Mouse (Mus musculus): ENCODE measurements around the gene Trpm1.
"Not testable (repeated sequence)": the region's sequence is repeated elsewhere in the genome, so short reads cannot be mapped to it uniquely, and the experiment has no call there.

Gene Trpm1

DNA sequence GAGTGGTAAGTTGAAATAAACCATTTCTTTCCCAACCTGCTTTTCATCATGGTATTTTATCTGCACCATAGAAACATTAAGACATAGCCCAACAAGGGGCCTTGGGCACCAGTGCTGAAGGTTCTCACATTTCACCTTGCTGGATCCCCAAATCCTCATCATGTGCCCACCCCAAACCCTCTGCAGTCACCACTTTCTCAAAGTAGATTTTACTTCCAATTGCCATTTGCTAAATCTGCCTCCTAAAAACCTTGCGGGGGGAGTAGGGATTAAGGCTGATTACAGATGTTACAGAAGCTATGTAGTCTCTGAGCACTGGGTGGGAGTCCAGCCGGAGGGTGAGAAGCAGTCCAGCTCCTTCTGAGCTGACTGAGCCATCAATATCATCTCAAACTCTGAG lies at the start of gene Trpm1:
TSS of gene Trpm1 (plus strand) at position 301 of the 400 bp plus-strand sequence.
- no peak for DNase-seq

DNA sequence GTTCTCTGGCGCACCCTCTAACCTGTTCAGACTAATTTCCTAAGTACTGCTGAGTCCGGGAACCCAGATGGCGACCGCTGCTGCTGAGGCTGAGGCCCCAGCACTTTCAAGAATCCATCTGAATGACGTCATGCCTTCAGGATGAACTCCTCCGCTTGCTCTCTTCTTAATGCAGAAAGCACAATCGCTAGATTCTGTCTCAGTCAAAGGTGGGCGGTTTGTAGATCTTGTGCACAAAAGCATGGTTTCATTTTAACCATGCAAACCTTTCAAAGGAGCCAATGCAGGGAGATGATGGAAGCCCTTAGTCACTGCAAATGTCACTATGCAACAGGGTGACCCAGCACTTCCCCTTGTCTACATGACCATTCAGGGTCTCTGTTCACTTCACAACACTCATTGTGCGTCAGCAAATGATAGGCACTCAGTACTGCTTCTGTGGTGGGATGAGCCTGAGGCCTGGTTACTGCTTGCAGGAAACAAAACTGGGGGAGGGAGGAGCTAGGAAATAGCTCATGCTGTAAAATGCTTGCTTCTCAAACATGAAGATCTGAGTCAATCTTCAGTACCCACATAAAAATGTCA lies 31.4 kb upstream of the Trpm1 start:
- DNase-seq: no peak

DNA sequence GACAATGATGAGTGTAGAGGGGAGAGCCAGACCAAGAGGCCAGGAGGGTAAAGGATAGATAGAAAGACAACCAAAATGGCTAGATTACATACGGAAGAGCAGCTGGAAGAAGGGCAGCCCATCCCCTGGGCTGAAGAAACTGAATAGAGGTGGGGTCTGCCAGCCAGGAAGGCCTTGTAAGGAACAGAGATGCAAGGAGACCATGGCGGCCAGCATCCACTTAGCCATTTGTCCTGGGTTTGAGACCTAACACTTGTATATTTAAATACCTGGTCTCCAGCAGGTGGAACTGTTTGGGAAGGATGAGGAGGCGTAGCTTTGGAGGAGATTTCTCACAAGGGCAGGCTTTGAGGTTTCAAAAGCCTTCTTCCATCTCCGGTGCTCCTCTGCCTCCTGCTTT lies 29.9 kb upstream of the Trpm1 start:
- no peak for DNase-seq

DNA sequence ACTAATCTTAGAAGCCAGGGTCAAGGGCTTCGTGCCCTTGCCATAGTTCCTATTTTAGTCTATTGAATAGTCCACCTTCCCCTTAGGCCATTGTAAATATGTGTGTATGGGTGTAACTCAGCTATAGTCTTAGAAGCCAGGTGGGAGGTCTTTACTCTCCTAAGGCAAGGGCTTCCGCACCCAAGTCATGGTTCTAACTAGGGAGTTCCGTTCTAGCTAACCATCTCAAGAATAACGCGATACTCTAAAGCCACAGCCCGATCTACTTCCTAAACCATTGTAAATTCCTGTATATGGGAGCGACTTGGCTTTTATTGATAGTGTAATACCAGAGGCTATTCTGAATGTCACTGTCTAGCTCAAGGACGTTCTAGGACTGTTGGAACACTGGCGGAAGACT lies 27.6 kb upstream of the Trpm1 start:
- DNase-seq: not testable (repeated sequence)

DNA sequence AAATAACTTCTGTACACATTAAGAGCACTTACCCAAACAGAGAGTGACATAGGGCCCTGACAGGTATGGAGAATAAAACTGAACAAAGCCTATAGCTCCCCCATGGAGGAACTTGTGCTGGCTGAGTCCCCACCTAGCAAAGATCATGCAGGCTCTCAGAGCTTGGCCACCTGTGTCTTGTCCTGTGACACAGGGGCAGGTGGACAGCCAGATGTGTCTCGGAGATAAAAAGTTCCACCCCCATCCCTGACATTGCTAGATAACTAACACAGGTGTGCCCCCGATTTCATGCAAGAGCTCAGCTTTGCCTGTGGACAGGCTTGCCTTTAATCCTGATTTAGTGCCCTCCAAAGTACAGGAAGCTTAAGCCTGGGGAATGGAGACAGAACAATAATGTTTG lies 13.8 kb upstream of the Trpm1 start:
- no peak for DNase-seq

DNA sequence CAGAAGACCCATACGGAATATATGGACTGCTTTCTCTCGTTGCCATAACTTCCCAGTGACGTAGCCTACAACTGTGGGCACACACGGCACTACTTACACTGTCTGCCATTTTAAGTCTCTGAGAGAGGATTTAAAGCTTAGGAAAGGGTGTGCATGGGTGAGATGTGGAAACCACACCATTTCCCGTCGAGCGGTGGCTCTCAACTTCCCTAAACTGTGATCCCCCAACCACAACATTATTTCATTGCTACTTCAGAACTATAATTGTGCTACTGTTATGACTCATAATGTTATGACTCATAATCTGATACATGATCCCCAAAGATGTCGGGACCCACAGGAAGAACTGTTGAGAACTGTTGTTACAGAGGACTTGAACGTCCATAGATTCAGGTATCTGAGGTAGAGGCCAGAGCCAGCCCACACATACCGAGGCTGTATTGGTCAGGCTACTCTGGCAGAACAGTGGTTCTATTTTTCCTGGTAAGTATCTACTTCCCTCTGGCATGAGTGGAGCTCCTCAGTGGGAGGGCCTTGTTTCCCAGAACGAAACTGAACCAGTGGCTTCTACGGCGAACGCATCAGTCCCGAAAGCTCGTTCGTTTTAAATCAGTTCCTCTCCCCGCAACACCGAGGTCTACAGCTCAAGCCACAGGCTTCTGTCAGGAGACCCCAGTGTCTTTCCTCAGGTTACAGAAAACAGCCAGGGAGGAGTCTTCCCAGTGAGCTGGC lies 12.2 kb upstream of the Trpm1 start:
- no peak for DNase-seq

DNA sequence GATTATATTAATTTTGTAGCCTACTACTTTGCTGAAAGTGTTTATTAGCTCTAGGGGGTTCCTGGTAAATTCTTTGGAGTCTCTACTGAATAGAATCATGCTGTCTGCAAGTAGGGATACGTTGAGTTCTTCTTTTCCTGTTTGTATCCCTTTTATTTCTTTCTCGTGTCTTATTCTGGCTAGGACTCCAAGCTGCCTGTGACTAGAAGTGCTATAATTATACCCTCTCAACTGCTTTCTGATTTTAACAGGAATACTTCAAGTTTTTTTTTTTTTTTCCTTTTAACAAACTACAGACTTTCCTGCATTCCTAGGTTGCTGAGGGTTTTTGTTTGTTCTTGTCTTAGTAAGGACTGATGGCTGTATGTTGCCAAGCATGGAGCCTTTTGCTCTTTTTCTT lies 4.3 kb upstream of the Trpm1 start:
- no peak for DNase-seq

- no peak for DNase-seq
These were observed 3.9 kb upstream of the Trpm1 start for GRCm38 (mm10) chr7:64149747-64150146.

- DNase-seq: no peak
These were observed 3.1 kb upstream of the Trpm1 start for GRCm38 (mm10) chr7:64150436-64151080.

DNA sequence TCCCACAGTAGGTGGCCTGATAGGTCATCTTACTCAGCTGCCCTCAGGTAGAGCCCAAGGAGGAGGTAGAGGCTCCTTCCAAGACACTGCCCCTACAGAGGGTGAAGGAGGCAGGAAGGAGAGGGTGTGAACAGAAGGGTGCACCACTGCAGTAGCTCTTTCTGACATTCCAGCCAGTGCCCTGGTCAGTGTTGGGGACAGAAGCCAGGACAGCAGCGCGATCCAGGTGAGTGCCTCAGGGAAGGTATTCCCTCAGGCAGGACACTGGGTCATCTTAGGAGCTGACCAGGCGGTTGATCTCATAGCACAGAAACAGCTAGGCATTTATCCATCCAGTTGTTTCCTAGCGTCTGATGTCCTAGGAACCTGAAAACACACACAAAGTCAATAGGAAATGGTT lies 1.6 kb downstream of the Trpm1 start:
- DNase-seq: no peak

GRCm38 (mm10) chr7:64155687-64156086 lies 2.1 kb downstream of the Trpm1 start:
- peak; percentile 74 for DNase-seq

DNA sequence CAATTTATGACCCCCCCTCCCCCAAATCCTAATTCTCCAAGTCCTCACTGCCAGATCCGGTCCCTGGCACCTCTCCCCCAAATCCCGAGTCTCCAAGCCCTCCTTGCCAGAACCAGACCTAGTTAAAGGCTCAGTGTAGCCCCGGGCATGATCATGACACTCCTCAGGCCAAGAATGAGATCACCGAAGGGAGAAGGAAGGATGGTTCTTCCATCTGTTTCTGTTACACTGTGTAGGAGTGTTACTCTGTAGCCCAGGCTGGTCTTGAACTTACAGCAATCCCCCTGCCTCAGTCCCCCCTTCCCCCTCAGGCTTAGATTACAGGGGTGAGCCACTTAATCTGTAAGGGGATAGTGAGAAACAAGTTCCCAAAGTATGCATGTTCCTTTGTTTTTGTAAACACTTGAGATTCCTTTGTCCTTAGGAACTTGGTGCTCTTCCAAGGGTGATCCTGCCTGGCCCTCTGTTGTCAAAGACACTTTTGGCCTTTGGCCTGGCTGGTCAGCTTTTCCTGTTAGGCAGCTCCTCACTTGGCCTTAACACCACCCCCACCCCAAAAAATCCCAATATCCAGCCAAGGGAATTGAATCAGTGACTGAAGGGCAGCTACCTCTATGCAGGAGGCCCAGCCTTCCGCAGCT lies 2.8 kb downstream of the Trpm1 start:
- DNase-seq: no peak

DNA sequence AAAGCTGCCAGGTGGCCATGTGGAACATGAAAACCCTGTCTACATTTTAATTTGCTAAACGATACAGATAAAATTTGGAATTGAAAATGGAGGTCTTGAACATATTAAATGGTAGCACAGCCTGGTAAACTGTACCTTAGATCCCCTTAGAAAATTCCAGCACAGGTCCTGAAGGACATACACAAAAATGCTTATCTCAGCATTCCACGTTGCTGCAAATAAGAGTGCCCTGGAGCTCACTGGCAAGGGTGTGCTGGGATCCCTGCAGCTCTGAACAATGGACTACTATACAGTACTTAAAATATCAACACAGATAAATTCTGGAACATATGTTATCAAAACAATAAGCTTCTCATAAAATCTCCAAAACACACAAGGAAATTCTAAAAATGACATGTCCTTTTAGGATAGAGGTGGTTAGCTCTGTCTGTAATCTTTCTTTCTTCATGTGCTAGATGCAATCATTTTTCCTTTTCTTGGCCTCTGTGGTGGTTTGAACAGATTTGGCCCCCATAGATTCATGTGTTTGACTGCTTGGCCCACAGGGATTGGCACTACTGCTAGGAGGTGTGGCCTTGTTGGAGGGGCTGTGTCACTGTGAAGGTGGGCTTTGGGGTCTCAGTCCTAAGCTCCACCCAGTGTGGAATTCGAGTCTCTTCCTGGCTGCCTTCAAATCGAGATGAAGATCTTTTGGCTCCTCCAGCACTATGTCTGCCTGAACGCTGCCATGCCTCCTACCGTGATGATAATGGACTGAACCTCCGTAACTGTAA lies 3.5 kb downstream of the Trpm1 start:
- DNase-seq: no peak

DNA sequence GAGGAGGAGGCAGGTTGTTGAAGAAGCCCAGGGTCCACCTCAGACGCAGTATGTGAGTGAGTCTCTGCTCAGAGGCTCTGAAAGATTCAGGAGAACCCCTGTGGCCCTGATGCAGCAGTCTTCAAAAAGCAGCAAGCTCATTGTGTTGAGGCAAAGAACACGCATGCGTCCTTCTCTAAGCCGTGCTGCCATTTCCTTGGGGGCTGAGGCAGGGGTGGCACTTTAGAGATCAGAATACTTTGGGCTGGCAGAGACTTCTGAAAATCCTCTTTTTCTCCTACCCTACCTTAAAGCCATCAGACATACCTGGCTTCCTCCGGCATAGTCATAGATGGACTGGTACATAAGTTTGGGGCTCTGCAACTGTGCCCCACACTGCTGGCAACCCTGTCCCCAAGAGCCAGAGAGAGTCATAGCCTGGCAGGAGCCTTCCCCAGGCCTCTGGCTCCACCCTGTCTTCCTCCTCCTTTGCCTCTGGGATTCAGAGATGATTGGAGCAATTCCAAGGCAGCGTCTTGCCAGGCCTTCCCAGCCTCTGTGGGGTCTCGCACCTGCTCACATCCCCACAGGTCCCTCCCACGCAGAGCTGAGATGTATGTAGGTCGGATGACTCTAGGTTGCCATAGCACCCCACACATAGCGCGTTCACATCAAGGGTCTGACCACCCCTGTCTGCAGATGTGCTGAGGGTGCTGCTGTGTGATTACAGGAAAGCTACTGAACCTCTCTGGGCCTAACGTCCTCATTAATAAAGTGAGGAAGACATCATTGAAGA lies 4.8 kb downstream of the Trpm1 start:
- DNase-seq: no peak

DNA sequence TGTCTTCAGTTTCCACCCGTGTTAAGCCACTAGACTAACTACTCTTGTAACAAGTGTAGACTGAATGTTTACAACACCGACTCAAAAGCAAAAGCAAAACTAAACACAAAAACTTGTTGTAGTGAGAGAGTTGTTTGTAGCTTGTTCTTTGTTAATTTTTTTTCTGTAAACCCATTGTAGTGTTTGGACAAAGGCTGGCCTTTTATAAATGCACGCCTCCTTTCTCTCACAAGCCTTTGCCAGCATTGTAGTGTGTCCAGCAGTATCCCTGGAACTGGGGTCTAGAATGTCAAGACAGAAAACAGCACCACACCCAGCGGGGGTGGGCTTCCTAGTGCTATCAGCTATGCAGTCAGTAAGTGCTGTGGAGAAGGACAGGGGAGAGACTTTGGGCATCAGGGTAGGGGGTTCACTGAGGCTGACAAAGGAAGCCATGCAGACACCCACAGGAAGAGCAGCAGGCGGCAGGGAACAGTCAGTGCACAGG lies 5.5 kb downstream of the Trpm1 start:
- no peak for DNase-seq

GRCm38 (mm10) chr7:64159612-64160591 lies 6.3 kb downstream of the Trpm1 start:
- DNase-seq: no peak

DNA sequence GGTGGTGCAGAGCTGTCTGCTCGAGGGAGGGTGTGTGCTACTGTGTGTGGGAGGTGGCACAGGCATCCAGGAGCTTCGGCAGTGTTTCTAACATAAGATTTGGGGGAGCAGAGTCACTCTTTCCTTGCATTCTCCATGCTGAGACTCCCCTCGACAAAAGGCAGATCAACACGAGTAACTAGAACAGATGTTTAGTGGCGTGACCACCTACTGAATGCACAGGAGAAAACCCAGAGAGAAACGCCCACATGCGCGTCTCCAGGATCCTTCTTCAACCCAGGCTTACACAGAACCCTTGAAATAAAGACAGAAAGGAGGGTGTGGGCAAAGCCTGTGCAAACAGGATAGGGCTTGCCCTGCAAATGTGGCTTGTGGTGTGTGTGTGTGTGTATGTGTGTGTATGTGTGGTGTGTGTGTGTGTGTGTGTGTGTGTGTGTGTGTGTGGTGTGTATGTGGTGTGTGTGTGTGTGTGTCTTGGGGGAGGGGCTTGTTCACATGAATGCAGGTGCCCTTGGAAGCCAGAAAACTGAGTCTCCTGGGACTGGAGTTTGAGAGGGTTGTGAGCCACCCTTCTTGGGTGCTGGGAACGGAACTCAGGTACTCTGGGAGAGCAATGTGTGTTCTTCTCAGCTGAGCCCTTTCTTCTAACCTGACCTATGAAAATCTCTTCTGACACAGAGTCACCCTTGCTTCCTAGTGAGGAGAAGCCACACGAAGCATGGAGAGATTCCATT lies 7.3 kb downstream of the Trpm1 start:
- no peak for DNase-seq

- no peak for DNase-seq
These were observed 8.4 kb downstream of the Trpm1 start for GRCm38 (mm10) chr7:64161990-64162389.

DNA sequence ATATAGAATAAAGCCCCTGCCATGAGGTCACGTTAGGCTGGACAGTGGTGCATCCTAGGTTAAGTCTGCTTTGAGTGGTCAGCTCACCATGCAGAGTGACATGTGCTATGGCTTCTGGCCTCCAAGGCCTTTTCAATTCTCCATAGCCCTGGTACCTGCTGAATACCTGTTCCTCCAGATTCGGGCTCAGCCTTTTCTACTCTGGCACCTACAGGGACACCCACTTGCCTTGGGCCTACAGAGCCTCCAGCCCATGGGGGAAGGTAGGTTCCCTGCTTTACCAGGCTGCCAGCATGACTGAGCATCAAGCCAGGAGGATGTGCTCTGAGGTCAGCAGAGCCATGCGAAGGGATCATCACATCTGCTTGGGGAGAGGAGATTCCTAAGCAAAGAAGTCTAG lies 9.5 kb downstream of the Trpm1 start:
- no peak for DNase-seq

GRCm38 (mm10) chr7:64163890-64164289 lies 10.3 kb downstream of the Trpm1 start:
- no peak for DNase-seq

Data from right cerebral cortex, postnatal 4 days (tissue).